Mouse (Mus musculus) myocyte (in vitro differentiated cells): ENCODE measurements around the gene Tspan5. TPM values are rescaled to one million over a fixed set of nuclear protein-coding genes. Genes with fewer than 3 reads are reported as not detected.

ENCODE experiments used
- H3K27me3 ChIP-seq: one replicate; pipeline ENCODE4 v1.6.1; 2011; ENCODE audit not compliant: control insufficient read depth, insufficient read depth, insufficient read length
- H3K36me3 ChIP-seq: one replicate; pipeline ENCODE4 v1.6.1; 2011; ENCODE audit not compliant: control insufficient read depth, insufficient read depth
- H3K4me2 ChIP-seq: one replicate; pipeline ENCODE4 v1.6.1; 2011; ENCODE audit warnings: low read depth, control low read depth
- H3K4me3 ChIP-seq: one replicate; pipeline ENCODE4 v1.5.1; 2011; ENCODE audit warnings: mild to moderate bottlenecking, control low read depth, moderate library complexity
- H3K79me2 ChIP-seq: one replicate; pipeline ENCODE4 v1.6.1; 2011; ENCODE audit not compliant: control insufficient read depth, insufficient read depth
- H3ac ChIP-seq: one replicate; pipeline ENCODE4 v1.6.1; 2011; ENCODE audit not compliant: control insufficient read depth, insufficient read length
- CEBPB ChIP-seq: IDR thresholded peaks from 2 replicates; pipeline ENCODE4 v1.6.1; 2011; ENCODE audit warnings: mild to moderate bottlenecking, moderate library complexity; ENCODE audit not compliant: poor library complexity, insufficient read depth, severe bottlenecking
- E2F4 ChIP-seq: IDR thresholded peaks from one replicate; pipeline ENCODE4 v1.6.1; 2011; ENCODE audit warnings: mild to moderate bottlenecking, control low read depth, moderate library complexity; ENCODE audit not compliant: insufficient read depth
- MAX ChIP-seq: IDR thresholded peaks from one replicate; pipeline ENCODE4 v1.6.1; 2011; ENCODE audit warnings: low read depth, mild to moderate bottlenecking, control low read depth
- MYOD1 ChIP-seq, 3 experiments: IDR thresholded peaks; one replicate each; pipeline ENCODE4 v1.6.1; 2011; ENCODE audit warnings: control low read depth in 2 of 3, low read depth in 2 of 3, mild to moderate bottlenecking in 2 of 3, moderate library complexity in 1 of 3; ENCODE audit not compliant: insufficient read length in 2 of 3, control insufficient read depth in 1 of 3
- MYOG ChIP-seq, 3 experiments: IDR thresholded peaks; one replicate each; pipeline ENCODE4 v1.6.1; 2011; ENCODE audit warnings: control low read depth in 2 of 3, low read depth in 2 of 3, mild to moderate bottlenecking in 2 of 3; ENCODE audit not compliant: insufficient read length in 2 of 3, control insufficient read depth in 1 of 3, insufficient read depth in 1 of 3
- POLR2A ChIP-seq: IDR thresholded peaks from one replicate; pipeline ENCODE4 v1.6.1; 2011; ENCODE audit warnings: low read depth, mild to moderate bottlenecking, control low read depth, moderate library complexity; ENCODE audit not compliant: insufficient read length
- POLR2AphosphoS2 ChIP-seq: IDR thresholded peaks from one replicate; pipeline ENCODE4 v1.6.1; 2011; ENCODE audit warnings: low read depth, control low read depth; ENCODE audit not compliant: insufficient read length
- REST ChIP-seq: IDR thresholded peaks from one replicate; pipeline ENCODE4 v1.6.1; 2011; ENCODE audit warnings: mild to moderate bottlenecking, control low read depth, moderate library complexity; ENCODE audit not compliant: insufficient read depth, insufficient read length
- SRF ChIP-seq: IDR thresholded peaks from one replicate; pipeline ENCODE4 v1.6.1; 2011; ENCODE audit warnings: low read depth; ENCODE audit not compliant: control insufficient read depth, insufficient read length
- TCF12 ChIP-seq: IDR thresholded peaks from one replicate; pipeline ENCODE4 v1.6.1; 2011; ENCODE audit warnings: mild to moderate bottlenecking, control low read depth; ENCODE audit not compliant: poor library complexity, insufficient read depth, severe bottlenecking
- TCF3 ChIP-seq: IDR thresholded peaks from one replicate; pipeline ENCODE4 v1.6.1; 2011; ENCODE audit warnings: low read depth, control low read depth; ENCODE audit not compliant: insufficient read length
- USF1 ChIP-seq: IDR thresholded peaks from one replicate; pipeline ENCODE4 v1.6.1; 2011; ENCODE audit warnings: low read depth, mild to moderate bottlenecking, control low read depth, moderate library complexity
- polyA plus RNA-seq: library from polyadenylated mRNA; unstranded; fragments of >200 nt; fragmentation: generic; extraction: Trizol; gene quantifications from one replicate; pipeline ENCODE4 v1.2.1, GENCODE M21; 2012; ENCODE audit warnings: missing spikeins

Gene Tspan5
- polyA plus RNA-seq, 1 experiment, result 16.9 TPM

DNA sequence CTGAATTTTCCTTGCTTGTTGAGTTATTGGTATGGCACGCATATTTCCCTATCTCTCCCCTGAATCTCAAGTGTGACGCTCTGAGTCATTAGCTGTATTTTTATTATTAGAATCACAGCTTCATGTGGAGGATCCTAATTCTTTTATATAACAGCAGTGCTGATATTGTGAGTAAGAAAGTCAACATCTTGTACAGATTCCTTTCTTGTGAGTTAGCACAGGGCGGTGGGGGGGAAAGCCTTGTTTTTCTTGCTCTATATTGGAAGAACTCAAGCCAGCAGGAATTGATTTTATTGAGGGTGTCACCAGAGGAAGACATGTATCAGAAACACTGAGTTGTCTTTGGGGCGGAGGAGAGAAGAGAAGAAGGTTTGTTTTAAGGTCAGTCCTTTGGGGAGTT lies 3.6 kb downstream of the Tspan5 start:
- Histone ChIP-seq H3ac (no peak overlapping the region), H3K4me2 (peak overlapping the region; percentile 97), H3K79me2 (peaks cover 65% of the 10 kb centered on the region), H3K4me3 (peak overlapping the region; percentile 68), H3K27me3 (no peaks in the 10 kb centered on the region), H3K36me3 (no peaks in the 10 kb centered on the region)
- TF ChIP-seq POLR2A, result no peak
- TF ChIP-seq SRF, result no peak
- no peak for TF ChIP-seq TCF12
- no peak for TF ChIP-seq MYOD1 (IDR thresholded peaks at IDR 0.05; ENCODE audit: control insufficient read depth in 1 of 3, insufficient read length in 2 of 3, low read depth in 2 of 3)
- no peak for TF ChIP-seq E2F4
- no peak for TF ChIP-seq MAX
- no peak for TF ChIP-seq TCF3
- no peak for TF ChIP-seq POLR2AphosphoS2
- no peak for TF ChIP-seq MYOG (IDR thresholded peaks at IDR 0.05; ENCODE audit: control insufficient read depth in 1 of 3, insufficient read depth in 1 of 3, insufficient read length in 2 of 3, low read depth in 2 of 3)
- no peak for TF ChIP-seq CEBPB
- TF ChIP-seq USF1, result no peak
- no peak for TF ChIP-seq REST

DNA sequence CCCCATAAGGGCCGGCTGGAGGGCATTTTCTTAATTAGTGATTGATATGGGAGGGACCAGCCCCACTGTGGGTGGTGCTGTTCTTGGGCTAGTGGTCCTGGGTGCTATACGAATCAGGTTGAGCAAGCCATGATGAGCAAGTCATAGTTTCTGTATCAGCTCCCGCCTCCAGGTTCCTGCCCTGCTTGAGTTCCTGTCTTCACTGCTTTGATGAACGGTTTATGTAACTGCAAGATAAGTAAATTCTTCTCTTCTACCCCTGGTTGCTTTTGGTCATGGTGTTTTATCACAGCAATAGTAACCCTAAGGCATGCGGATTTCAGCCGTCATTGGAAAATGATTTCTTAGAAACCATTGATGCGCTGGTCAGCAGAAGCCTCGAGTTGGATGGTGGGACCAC lies 4.6 kb downstream of the Tspan5 start:
- peak overlapping the region; percentile 97 for H3K4me2 ChIP-seq
- peaks cover 72% of the 10 kb centered on the region for H3K79me2 ChIP-seq
- no peak overlapping the region for H3ac ChIP-seq
- H3K4me3 ChIP-seq, result no peak overlapping the region
- no peaks in the 10 kb centered on the region for H3K27me3 ChIP-seq
- TF ChIP-seq TCF12 (no peak), MAX (no peak), MYOD1 (IDR thresholded peaks at IDR 0.05; ENCODE audit: control insufficient read depth in 1 of 3, insufficient read length in 2 of 3, low read depth in 2 of 3) (no peak), POLR2A (no peak), USF1 (no peak), MYOG (IDR thresholded peaks at IDR 0.05; ENCODE audit: control insufficient read depth in 1 of 3, insufficient read depth in 1 of 3, insufficient read length in 2 of 3, low read depth in 2 of 3) (no peak), SRF (no peak), POLR2AphosphoS2 (no peak), E2F4 (no peak), REST (no peak), TCF3 (no peak), CEBPB (no peak)
- no peaks in the 10 kb centered on the region for H3K36me3 ChIP-seq

DNA sequence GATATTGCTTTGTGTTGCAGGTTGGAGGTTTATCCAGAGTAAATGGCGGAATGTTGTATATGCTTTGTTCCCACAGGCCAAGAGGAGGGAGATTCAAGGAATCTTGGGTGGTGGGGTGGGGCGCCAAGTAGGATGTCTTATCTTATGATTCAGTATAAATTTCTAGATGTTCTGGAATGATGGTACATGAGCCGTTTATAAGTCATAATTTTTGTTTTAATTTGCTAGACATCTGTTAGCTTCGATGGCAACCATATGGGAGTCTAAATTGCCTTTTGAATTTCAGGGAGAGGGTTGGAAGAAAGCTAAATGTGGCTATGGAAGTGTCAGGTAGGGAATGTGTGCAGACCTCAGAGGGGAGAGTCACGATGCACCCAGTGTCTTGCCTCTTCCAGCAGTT lies 5.0 kb downstream of the Tspan5 start:
- no peaks in the 10 kb centered on the region for H3K36me3 ChIP-seq
- H3K4me2 ChIP-seq, result no peak overlapping the region
- H3K4me3 ChIP-seq, result no peak overlapping the region
- no peak overlapping the region for H3ac ChIP-seq
- TF ChIP-seq TCF3 (no peak), E2F4 (no peak), REST (no peak)
- no peaks in the 10 kb centered on the region for H3K27me3 ChIP-seq
- H3K79me2 ChIP-seq, result peaks cover 72% of the 10 kb centered on the region

DNA sequence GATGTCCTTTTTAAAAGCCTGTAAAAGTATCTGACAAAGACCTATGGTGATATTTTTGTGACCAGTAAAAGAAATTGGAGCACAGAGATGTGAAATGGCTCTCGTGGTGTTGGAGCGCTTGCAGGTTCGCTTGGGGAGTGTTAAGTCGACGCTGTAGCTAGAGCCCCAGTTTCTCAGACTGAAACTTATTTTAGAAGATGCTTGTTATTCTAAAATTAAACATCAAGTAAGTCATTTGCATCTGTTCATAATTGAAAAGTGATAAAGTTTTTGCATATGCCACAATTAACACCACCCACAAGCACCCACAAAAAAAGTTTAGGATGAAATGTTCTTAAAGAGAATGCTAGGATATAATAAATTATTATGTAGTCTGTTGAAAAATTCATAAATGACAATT lies 6.0 kb downstream of the Tspan5 start:
- Histone ChIP-seq H3K36me3 (no peaks in the 10 kb centered on the region), H3K79me2 (peaks cover 72% of the 10 kb centered on the region), H3K4me2 (no peak overlapping the region), H3K27me3 (no peaks in the 10 kb centered on the region), H3K4me3 (no peak overlapping the region), H3ac (no peak overlapping the region)
- TF ChIP-seq MYOD1 (IDR thresholded peaks at IDR 0.05; ENCODE audit: control insufficient read depth in 1 of 3, insufficient read length in 2 of 3, low read depth in 2 of 3), result no peak
- TF ChIP-seq TCF12, result no peak
- TF ChIP-seq REST, result no peak
- no peak for TF ChIP-seq POLR2AphosphoS2
- no peak for TF ChIP-seq SRF

DNA sequence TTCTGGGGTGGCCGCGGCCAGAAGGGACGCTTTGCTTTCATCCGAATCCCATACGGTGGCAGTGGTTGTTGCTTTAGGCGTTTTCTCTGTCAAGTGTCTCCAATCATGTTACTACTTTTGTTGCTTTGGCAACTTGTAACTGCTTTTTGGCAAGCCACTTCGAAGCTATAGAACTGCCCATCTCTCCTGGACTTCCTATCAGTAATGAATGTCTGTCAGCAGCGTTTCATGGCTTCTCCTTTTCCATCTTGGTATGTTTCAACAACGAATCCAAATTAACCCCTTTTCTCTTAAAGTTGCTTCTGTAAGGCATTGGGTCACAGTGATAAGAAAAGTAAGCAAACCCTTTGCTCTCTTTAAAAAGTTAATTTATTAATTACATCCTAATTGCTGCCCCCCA lies 7.7 kb downstream of the Tspan5 start:
- H3K27me3 ChIP-seq, result no peaks in the 10 kb centered on the region
- no peak overlapping the region for H3ac ChIP-seq
- no peak overlapping the region for H3K4me2 ChIP-seq
- TF ChIP-seq TCF12 (no peak), MYOG (IDR thresholded peaks at IDR 0.05; ENCODE audit: control insufficient read depth in 1 of 3, insufficient read depth in 1 of 3, insufficient read length in 2 of 3, low read depth in 2 of 3) (no peak), E2F4 (no peak), TCF3 (no peak), POLR2AphosphoS2 (no peak), SRF (no peak), MAX (no peak)
- no peak overlapping the region for H3K4me3 ChIP-seq
- H3K79me2 ChIP-seq, result peaks cover 56% of the 10 kb centered on the region
- no peaks in the 10 kb centered on the region for H3K36me3 ChIP-seq
